Mouse (Mus musculus) ES-Bruce4 (cell line): ENCODE results near the gene Fcgrt. TPM values are rescaled to one million over a fixed set of nuclear protein-coding genes. Genes with fewer than 3 reads are reported as not detected.
"Not testable (repeated sequence)": the region's sequence is repeated elsewhere in the genome, so short reads cannot be mapped to it uniquely, and the experiment has no call there.

ENCODE experiments used
- H3K27ac ChIP-seq: 2 replicates; pipeline ENCODE4 v1.5.1; 2012; ENCODE audit warnings: low read length, inconsistent platforms; ENCODE audit not compliant: insufficient read depth
- H3K27me3 ChIP-seq: 2 replicates; pipeline ENCODE4 v1.6.1; 2012; ENCODE audit warnings: mild to moderate bottlenecking, low read length, inconsistent platforms; ENCODE audit not compliant: control insufficient read depth, poor library complexity, insufficient read depth, severe bottlenecking
- H3K36me3 ChIP-seq: 2 replicates; pipeline ENCODE4 v1.6.1; 2012; ENCODE audit warnings: inconsistent platforms, mild to moderate bottlenecking, low read length, moderate library complexity; ENCODE audit not compliant: control insufficient read depth, poor library complexity, insufficient read depth, severe bottlenecking
- H3K4me1 ChIP-seq: one replicate; pipeline ENCODE4 v1.8.1; 2011; ENCODE audit warnings: low read length; ENCODE audit not compliant: control insufficient read depth, insufficient read depth
- H3K4me3 ChIP-seq: 2 replicates; pipeline ENCODE4 v1.5.1; 2011; ENCODE audit warnings: low read depth, mild to moderate bottlenecking, low read length
- H3K9ac ChIP-seq: 2 replicates; pipeline ENCODE4 v1.6.1; 2012; ENCODE audit warnings: low read depth, mild to moderate bottlenecking, inconsistent platforms; ENCODE audit not compliant: poor library complexity, severe bottlenecking
- H3K9me3 ChIP-seq: replicated peaks from 2 replicates; pipeline ENCODE4 v1.6.1; 2012; ENCODE audit warnings: mild to moderate bottlenecking, low read length, inconsistent platforms; ENCODE audit not compliant: control insufficient read depth, poor library complexity, insufficient read depth, severe bottlenecking
- CTCF ChIP-seq: IDR thresholded peaks from one replicate; pipeline ENCODE4 v1.8.1; 2011; ENCODE audit warnings: low read depth, low read length
- EP300 ChIP-seq: IDR thresholded peaks from 2 replicates; pipeline ENCODE4 v1.6.1; 2011; ENCODE audit warnings: low read depth, low read length; ENCODE audit not compliant: insufficient read depth
- POLR2A ChIP-seq: IDR thresholded peaks from one replicate; pipeline ENCODE4 v1.8.1; 2011; ENCODE audit warnings: low read length; ENCODE audit not compliant: insufficient read depth
- polyA plus RNA-seq: library from polyadenylated mRNA; stranded (reverse); fragments of >200 nt; gene quantifications from 2 replicates; pipeline ENCODE4 v1.2.4, GENCODE M21; 2011; ENCODE audit warnings: low read depth; ENCODE audit not compliant: missing spikeins, insufficient read depth, insufficient read length

Fcgrt gene
- polyA plus RNA-seq = 2.0 and 2.5 TPM in 2 replicates

GRCm38 (mm10) chr7:45103652-45104180 lies at the start of gene Fcgrt:
TSS of gene Fcgrt (minus strand) at chr7:45103851.
- H3K36me3 ChIP-seq = no peaks in the 10 kb centered on the region
- peaks cover 2% of the 10 kb centered on the region for H3K4me1 ChIP-seq
- no peaks in the 10 kb centered on the region for H3K27me3 ChIP-seq
- no peaks in the 10 kb centered on the region for H3K9me3 ChIP-seq
- H3K9ac ChIP-seq = no peak within 1 kb of the TSS
- no peak within 1 kb of the TSS for H3K4me3 ChIP-seq
- no peak within 1 kb of the TSS for H3K27ac ChIP-seq
- TF ChIP-seq EP300 = no peak
- no peak for TF ChIP-seq POLR2A
- TF ChIP-seq CTCF = no peak

- H3K4me1 ChIP-seq, H3K4me3 ChIP-seq, H3K27me3 ChIP-seq, H3K36me3 ChIP-seq, H3K9me3 ChIP-seq, H3K27ac ChIP-seq: not testable (repeated sequence)
- H3K9ac ChIP-seq = peak overlapping the region; percentile 91
Observed at GRCm38 (mm10) chr7:45153052-45153451, 49.4 kb upstream of the Fcgrt start.

GRCm38 (mm10) chr7:45151303-45151702 lies 47.7 kb upstream of the Fcgrt start:
- Histone ChIP-seq H3K36me3 (0 out of 2 replicates have a peak, but pooled peaks cover 2% of the 10 kb centered on the region), H3K9me3 (no peaks in the 10 kb centered on the region), H3K9ac (no peak overlapping the region), H3K27me3 (no peaks in the 10 kb centered on the region), H3K27ac (no peak overlapping the region), H3K4me3 (no peak overlapping the region), H3K4me1 (peaks cover 5% of the 10 kb centered on the region)
- TF ChIP-seq EP300 (no peak), CTCF (no peak)

GRCm38 (mm10) chr7:45150321-45150720 lies 46.7 kb upstream of the Fcgrt start:
- Histone ChIP-seq H3K27me3 (no peaks in the 10 kb centered on the region), H3K4me3 (no peak overlapping the region), H3K27ac (peak overlapping the region; percentile 2; the same call in 1 of the 2 replicates), H3K9me3 (no peaks in the 10 kb centered on the region), H3K36me3 (0 out of 2 replicates have a peak, but pooled peaks cover 2% of the 10 kb centered on the region), H3K4me1 (peaks cover 5% of the 10 kb centered on the region), H3K9ac (no peak overlapping the region)
- TF ChIP-seq CTCF (no peak), POLR2A (no peak), EP300 (no peak)

GRCm38 (mm10) chr7:45149545-45149944 lies 45.9 kb upstream of the Fcgrt start:
- TF ChIP-seq CTCF (no peak), EP300 (no peak), POLR2A (no peak)
- H3K4me1 ChIP-seq = peaks cover 5% of the 10 kb centered on the region
- H3K36me3 ChIP-seq = 0 out of 2 replicates have a peak, but pooled peaks cover 2% of the 10 kb centered on the region
- H3K27me3 ChIP-seq = no peaks in the 10 kb centered on the region
- H3K9ac ChIP-seq = no peak overlapping the region
- H3K9me3 ChIP-seq = no peaks in the 10 kb centered on the region
- H3K27ac ChIP-seq = no peak overlapping the region
- H3K4me3 ChIP-seq = no peak overlapping the region

GRCm38 (mm10) chr7:45148534-45149098 lies 45.0 kb upstream of the Fcgrt start:
- Histone ChIP-seq H3K27me3 (no peaks in the 10 kb centered on the region), H3K27ac (no peak overlapping the region), H3K4me3 (no peak overlapping the region), H3K9ac (no peak overlapping the region), H3K36me3 (0 out of 2 replicates have a peak, but pooled peaks cover 2% of the 10 kb centered on the region), H3K9me3 (no peaks in the 10 kb centered on the region), H3K4me1 (peaks cover 5% of the 10 kb centered on the region)
- TF ChIP-seq POLR2A (no peak), CTCF (no peak), EP300 (no peak)
